Mouse (Mus musculus) liver, postnatal 0 days (tissue): Measurements from ENCODE around the gene Fam76b. TPM values are rescaled to one million over a fixed set of nuclear protein-coding genes. Genes with fewer than 3 reads are reported as not detected.

Experiments used
- ATAC-seq: fragments of 200-750 bp; cut with Nextera tagmentation; 2 replicates; pipeline ENCODE4 v1.8.0; 2017; ENCODE audit warnings: mild to moderate bottlenecking, moderate library complexity
- DNase-seq: peaks from one replicate; pipeline ENCODE4 v3.0.0-alpha.2; 2016
- H3K27ac ChIP-seq: fragments of 300-500 bp; sonication (generic); 2 replicates; pipeline ENCODE4 v1.5.1; 2014; ENCODE audit warnings: antibody characterized with exemption, moderate library complexity, mild to moderate bottlenecking, low read depth
- H3K27me3 ChIP-seq: fragments of 300-500 bp; sonication (generic); 2 replicates; pipeline ENCODE4 v1.6.1; 2014; ENCODE audit warnings: low read length, control low read depth, mixed read lengths; ENCODE audit not compliant: insufficient read depth
- H3K36me3 ChIP-seq: fragments of 300-500 bp; sonication (generic); replicated peaks from 2 replicates; pipeline ENCODE4 v1.6.1; 2014; ENCODE audit warnings: mild to moderate bottlenecking, control low read depth, low read length, moderate library complexity, mixed read lengths; ENCODE audit not compliant: insufficient read depth
- H3K4me1 ChIP-seq: fragments of 300-500 bp; sonication (generic); 2 replicates; pipeline ENCODE4 v1.6.1; 2014; ENCODE audit warnings: antibody characterized with exemption, mild to moderate bottlenecking, control low read depth; ENCODE audit not compliant: insufficient read depth
- H3K4me2 ChIP-seq: fragments of 300-500 bp; sonication (generic); 2 replicates; pipeline ENCODE4 v1.6.1; 2014; ENCODE audit warnings: low read depth, mild to moderate bottlenecking, low read length, moderate library complexity, mixed read lengths
- H3K4me3 ChIP-seq: fragments of 300-500 bp; sonication (generic); 2 replicates; pipeline ENCODE4 v1.5.1; 2014; ENCODE audit warnings: low read depth, low read length
- H3K9ac ChIP-seq: fragments of 300-500 bp; sonication (generic); replicated peaks from 2 replicates; pipeline ENCODE4 v1.6.1; 2014; ENCODE audit warnings: mild to moderate bottlenecking, moderate library complexity
- H3K9me3 ChIP-seq: fragments of 300-500 bp; sonication (generic); 2 replicates; pipeline ENCODE4 v1.6.1; 2016; ENCODE audit warnings: mild to moderate bottlenecking, control low read depth, low read length, mixed read lengths
- CTCF ChIP-seq: sonication (generic); IDR thresholded peaks from 2 replicates; pipeline ENCODE4 v1.5.1; 2016; ENCODE audit warnings: antibody characterized with exemption, low read depth
- EP300 ChIP-seq: IDR thresholded peaks from 2 replicates; pipeline ENCODE4 v1.6.1; 2016; ENCODE audit warnings: antibody characterized with exemption, low read depth, mild to moderate bottlenecking
- WGBS: fragments of 180-500 bp; shearing (Covaris S2); extraction: QIAGEN DNeasy Blood & Tissue Kit; methylation state at CpG from one replicate; pipeline ENCODE4 v1.1.7; 2014; ENCODE audit not compliant: insufficient replicate concordance; 5-methylcytosine and 5-hydroxymethylcytosine counted together
- polyA plus RNA-seq: library from polyadenylated mRNA; unstranded; fragments of >200 nt; fragmentation: Nextera tagmentation; extraction: Ambion mirVana; gene quantifications from 2 replicates; pipeline ENCODE4 v1.2.1, GENCODE M21; 2015

Gene Fam76b
- polyA plus RNA-seq, 1 experiment from 2014 or later, result 6.9 TPM

DNA sequence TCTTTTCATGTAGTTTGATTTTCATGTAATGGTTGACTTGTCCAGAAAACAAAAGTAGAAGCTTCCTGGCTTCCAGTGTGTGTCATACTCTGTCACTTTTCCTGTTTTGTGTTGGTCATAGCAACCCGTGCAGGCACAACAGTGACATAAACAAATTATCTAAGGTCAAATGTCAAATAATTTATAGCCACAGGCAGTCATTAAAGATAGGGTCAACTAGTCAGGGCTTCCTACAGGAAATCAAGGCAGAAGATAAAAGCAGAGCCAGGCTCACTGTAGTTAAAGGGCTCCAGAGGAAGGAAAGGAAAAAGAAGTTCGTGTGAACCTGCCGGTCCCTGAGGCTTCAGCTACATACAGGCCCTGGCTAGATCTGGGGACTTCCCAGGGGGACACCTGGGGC is 26.4 kb downstream of the Fam76b start:
- TF ChIP-seq CTCF, result no peak
- TF ChIP-seq EP300, result no peak; the same call in 1 of the 2 replicates
- Histone ChIP-seq H3K27ac (no peak overlapping the region), H3K36me3 (no peaks in the 10 kb centered on the region), H3K4me1 (no peaks in the 10 kb centered on the region), H3K4me3 (no peak overlapping the region), H3K4me2 (no peak overlapping the region), H3K27me3 (no peaks in the 10 kb centered on the region), H3K9me3 (no peaks in the 10 kb centered on the region), H3K9ac (no peak overlapping the region)
- ATAC-seq (0 out of 2 replicates have a peak, but pooled peaks have one; percentile 23), DNase-seq (no peak)
- 41% methylated on average over 3 of the region's 3 CpGs for WGBS

DNA sequence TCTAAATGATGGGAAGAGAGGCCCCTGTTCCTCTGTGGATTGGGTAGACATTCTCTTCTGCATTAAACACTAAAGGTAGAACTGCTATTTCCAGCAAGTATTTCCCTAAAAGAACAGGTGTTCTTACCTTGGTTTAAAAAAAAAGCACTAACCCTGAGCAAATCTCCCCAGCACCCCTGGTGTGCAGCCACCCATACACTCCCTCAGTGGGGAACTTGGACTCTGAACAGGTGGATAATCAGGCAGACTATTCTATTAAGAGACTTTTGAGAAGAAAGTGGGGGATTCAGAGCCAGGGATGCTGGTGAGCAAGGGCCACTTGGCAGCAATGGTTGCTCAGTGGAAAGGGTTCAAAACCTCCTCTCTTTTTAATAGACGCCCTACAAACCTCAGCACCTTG is 28.7 kb downstream of the Fam76b start:
- Histone ChIP-seq H3K9me3 (no peaks in the 10 kb centered on the region), H3K4me3 (no peak overlapping the region), H3K4me2 (no peak overlapping the region), H3K27ac (no peak overlapping the region), H3K4me1 (no peaks in the 10 kb centered on the region), H3K9ac (no peak overlapping the region), H3K36me3 (no peaks in the 10 kb centered on the region), H3K27me3 (no peaks in the 10 kb centered on the region)
- no peak for ATAC-seq
- no peak for DNase-seq
- 68% methylated on average over 1 of the region's 1 CpGs for WGBS
- TF ChIP-seq CTCF, result no peak

DNA sequence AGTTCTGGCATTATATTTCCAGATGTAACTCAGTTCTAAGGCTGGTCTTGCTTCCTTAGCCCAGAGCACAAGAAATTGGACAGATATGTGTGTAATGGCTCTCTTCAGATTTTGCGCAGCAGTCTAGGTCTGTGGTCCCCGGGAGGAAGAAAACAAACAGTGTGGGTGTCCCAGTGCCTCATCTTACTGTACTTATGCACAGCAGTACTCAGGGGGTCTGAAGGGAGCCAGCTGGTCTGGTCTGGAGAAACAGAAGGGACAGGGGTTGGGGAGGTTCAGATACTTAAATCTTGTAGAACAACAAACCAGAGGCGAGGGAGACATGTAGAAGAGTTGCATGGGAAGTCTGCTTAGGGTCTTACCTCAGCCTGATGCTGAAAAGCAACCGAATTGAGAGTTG is 29.3 kb downstream of the Fam76b start:
- TF ChIP-seq EP300 (no peak), CTCF (no peak)

DNA sequence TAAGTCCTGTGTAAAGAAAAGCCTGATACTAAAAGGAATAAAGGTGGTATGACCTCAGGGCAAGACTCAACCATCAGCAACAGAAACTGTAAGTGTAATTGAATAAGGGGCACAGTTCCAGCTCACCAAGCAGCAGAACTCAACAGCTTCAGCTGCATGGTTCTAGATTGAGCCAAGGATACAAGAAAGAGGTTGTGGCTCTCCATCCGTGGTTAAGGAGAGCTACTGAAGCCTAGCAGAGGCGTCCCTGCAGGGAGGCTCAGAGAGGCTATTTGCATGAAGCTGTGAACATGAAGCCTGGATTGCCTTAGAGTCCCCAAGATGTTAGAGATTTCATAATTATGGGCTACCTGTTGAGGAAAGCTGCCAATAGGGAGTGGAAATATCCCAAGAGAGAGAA is 40.1 kb downstream of the Fam76b start:
- H3K27me3 ChIP-seq, result no peaks in the 10 kb centered on the region
- no peak overlapping the region for H3K4me2 ChIP-seq
- TF ChIP-seq CTCF (no peak), EP300 (no peak)
- ATAC-seq (no peak), DNase-seq (no peak)
- 39% methylated on average over 2 of the region's 2 CpGs for WGBS
- H3K4me3 ChIP-seq, result no peak overlapping the region
- H3K9ac ChIP-seq, result no peak overlapping the region
- no peaks in the 10 kb centered on the region for H3K4me1 ChIP-seq
- no peaks in the 10 kb centered on the region for H3K36me3 ChIP-seq
- no peaks in the 10 kb centered on the region for H3K9me3 ChIP-seq
- H3K27ac ChIP-seq, result no peak overlapping the region

More for the DNA sequence above, 29.3 kb downstream of the Fam76b start:
- no peaks in the 10 kb centered on the region for H3K9me3 ChIP-seq
- no peak overlapping the region for H3K9ac ChIP-seq
- H3K4me2 ChIP-seq, result no peak overlapping the region
- H3K27me3 ChIP-seq, result no peaks in the 10 kb centered on the region
- ATAC-seq (no peak), DNase-seq (no peak)
- no peaks in the 10 kb centered on the region for H3K36me3 ChIP-seq
- no peaks in the 10 kb centered on the region for H3K4me1 ChIP-seq
- no peak overlapping the region for H3K4me3 ChIP-seq
- WGBS, result 65% methylated on average over 4 of the region's 4 CpGs
- no peak overlapping the region for H3K27ac ChIP-seq

DNA sequence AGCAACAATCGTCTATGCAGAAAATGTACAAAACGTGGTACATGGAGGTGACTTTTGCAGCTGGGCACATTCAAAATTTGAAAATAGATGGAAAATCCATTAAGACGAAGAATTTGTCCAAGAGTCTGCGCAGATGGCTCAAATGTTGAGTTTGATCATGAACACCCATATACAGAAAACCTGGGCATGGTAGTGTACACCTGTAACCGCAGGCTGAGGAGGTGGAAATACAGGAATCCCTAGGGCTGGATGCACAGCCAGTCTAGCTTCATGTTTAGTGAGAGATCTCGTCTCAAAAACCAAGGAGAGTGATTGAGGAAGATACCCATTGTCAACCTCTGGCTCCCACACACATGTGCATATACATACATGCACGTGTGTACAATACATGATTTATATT is 44.1 kb downstream of the Fam76b start:
- H3K4me2 ChIP-seq, result no peak overlapping the region
- no peaks in the 10 kb centered on the region for H3K27me3 ChIP-seq
- H3K4me3 ChIP-seq, result no peak overlapping the region
- H3K9me3 ChIP-seq, result no peaks in the 10 kb centered on the region
- DNase-seq (no peak), ATAC-seq (no peak)
- no peak overlapping the region for H3K9ac ChIP-seq
- no peak for TF ChIP-seq CTCF
- no peak for TF ChIP-seq EP300
- WGBS, result 73% methylated on average over 7 of the region's 7 CpGs
- no peaks in the 10 kb centered on the region for H3K4me1 ChIP-seq
- no peak overlapping the region for H3K27ac ChIP-seq
- H3K36me3 ChIP-seq, result no peaks in the 10 kb centered on the region

DNA sequence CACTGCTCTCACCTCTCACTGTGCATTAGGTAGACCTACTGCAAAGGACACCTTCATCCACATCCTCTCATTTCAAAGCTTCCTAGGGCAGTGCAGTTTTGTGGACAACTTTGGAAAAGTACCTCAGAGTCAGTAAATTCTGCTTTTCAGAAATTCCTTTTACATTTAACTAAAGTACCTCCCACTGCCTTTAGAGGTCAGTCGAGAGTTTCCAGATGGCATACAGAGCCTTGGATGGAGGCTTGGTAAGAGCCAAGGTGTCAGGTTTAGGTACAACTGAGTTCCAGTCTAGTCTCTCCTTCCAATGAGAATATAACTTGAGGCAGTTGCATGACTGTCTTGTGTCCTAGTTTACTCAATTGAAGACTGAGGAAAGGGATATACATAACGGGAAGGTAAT is 46.8 kb downstream of the Fam76b start:
- Histone ChIP-seq H3K4me1 (no peaks in the 10 kb centered on the region), H3K27ac (no peak overlapping the region), H3K36me3 (no peaks in the 10 kb centered on the region), H3K9ac (no peak overlapping the region), H3K4me2 (no peak overlapping the region), H3K27me3 (no peaks in the 10 kb centered on the region), H3K4me3 (no peak overlapping the region), H3K9me3 (no peaks in the 10 kb centered on the region)
- TF ChIP-seq EP300 (no peak), CTCF (peak; percentile 59)
- ATAC-seq (no peak), DNase-seq (no peak)
- WGBS, result 27% methylated on average over 2 of the region's 2 CpGs

DNA sequence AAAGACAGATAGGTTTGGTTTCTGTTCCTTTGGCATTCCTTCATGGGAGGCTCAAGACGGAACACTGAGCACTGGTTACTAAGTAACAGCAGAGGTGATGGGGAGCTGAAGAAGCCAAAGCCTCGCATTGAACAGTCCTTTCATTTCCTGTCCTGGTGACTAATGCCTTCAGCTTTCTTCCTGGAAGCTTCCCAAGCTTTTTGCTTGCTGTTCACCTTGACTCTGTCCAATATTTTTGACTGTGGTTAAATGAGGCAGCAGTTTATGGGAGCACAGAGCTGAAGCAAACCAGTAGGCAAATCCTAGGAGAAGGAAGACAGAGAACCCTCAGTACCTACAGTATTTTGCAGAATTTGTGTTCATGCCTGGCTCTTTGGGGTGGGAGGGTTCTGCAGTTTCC is 47.8 kb downstream of the Fam76b start:
- no peaks in the 10 kb centered on the region for H3K9me3 ChIP-seq
- H3K4me3 ChIP-seq, result no peak overlapping the region
- no peaks in the 10 kb centered on the region for H3K36me3 ChIP-seq
- WGBS, result 43% methylated on average over 2 of the region's 2 CpGs
- no peak overlapping the region for H3K9ac ChIP-seq
- TF ChIP-seq CTCF, result no peak
- no peak for TF ChIP-seq EP300
- H3K27me3 ChIP-seq, result no peaks in the 10 kb centered on the region
- ATAC-seq (no peak), DNase-seq (no peak)
- H3K4me2 ChIP-seq, result no peak overlapping the region
- no peak overlapping the region for H3K27ac ChIP-seq
- H3K4me1 ChIP-seq, result no peaks in the 10 kb centered on the region
